Mouse (Mus musculus) bone marrow, adult 2 months (tissue): ENCODE data around the gene Ccdc105. TPM values are rescaled to one million over a fixed set of nuclear protein-coding genes. Genes with fewer than 3 reads are reported as not detected.

ENCODE experiments used
- H3K27ac ChIP-seq: fragments of 200-500 bp; 2 replicates; pipeline ENCODE4 v1.5.1; 2012; ENCODE audit warnings: low read depth, mild to moderate bottlenecking, control low read depth, inconsistent platforms, low read length; ENCODE audit not compliant: control insufficient read depth, poor library complexity, insufficient read depth
- H3K4me1 ChIP-seq: fragments of 200-500 bp; 2 replicates; pipeline ENCODE4 v1.6.1; 2011; ENCODE audit warnings: low read length; ENCODE audit not compliant: control insufficient read depth, insufficient read depth
- H3K4me3 ChIP-seq: fragments of 200-500 bp; replicated peaks from 2 replicates; pipeline ENCODE3; 2011; ENCODE audit warnings: mild to moderate bottlenecking, low read depth, low read length, control low read depth; ENCODE audit not compliant: control insufficient read depth
- CTCF ChIP-seq: fragments of 200-500 bp; IDR thresholded peaks from 2 replicates; pipeline ENCODE4 v1.5.1; 2011; ENCODE audit warnings: low read length, control low read depth; ENCODE audit not compliant: control insufficient read depth, insufficient read depth
- POLR2A ChIP-seq: fragments of 200-500 bp; IDR thresholded peaks from 2 replicates; pipeline ENCODE4 v1.6.1; 2011; ENCODE audit warnings: low read depth, mild to moderate bottlenecking, control low read depth, low read length, borderline replicate concordance; ENCODE audit not compliant: control insufficient read depth
- WGBS: fragments of 180-500 bp; shearing (Covaris S2); methylation state at CpG from one replicate; pipeline ENCODE4 v1.1.7; 2018; 5-methylcytosine and 5-hydroxymethylcytosine counted together
- polyA plus RNA-seq: library from polyadenylated mRNA; stranded (reverse); fragments of >200 nt; gene quantifications from 2 replicates; pipeline ENCODE4 v1.2.4, GENCODE M21; 2011; ENCODE audit warnings: low replicate concordance; ENCODE audit not compliant: missing spikeins, insufficient read depth, insufficient read length

The Ccdc105 gene
- polyA plus RNA-seq, 1 experiment, result not detected

GRCm38 (mm10) chr10:78756021-78756420 is 3.2 kb upstream of the Ccdc105 start:
- no peak overlapping the region for H3K4me3 ChIP-seq
- WGBS, result 40% methylated on average over 6 of the region's 6 CpGs
- no peaks in the 10 kb centered on the region; the same call in 1 of the 2 replicates for H3K4me1 ChIP-seq
- no peak overlapping the region for H3K27ac ChIP-seq
- TF ChIP-seq POLR2A (no peak), CTCF (peak; percentile 64)

GRCm38 (mm10) chr10:78748946-78749345 is 3.9 kb downstream of the Ccdc105 start:
- Histone ChIP-seq H3K4me3 (no peak overlapping the region), H3K4me1 (no peaks in the 10 kb centered on the region; the same call in 1 of the 2 replicates), H3K27ac (no peak overlapping the region)
- WGBS, result 78% methylated on average over 6 of the region's 6 CpGs
- no peak for TF ChIP-seq CTCF
- no peak for TF ChIP-seq POLR2A

DNA sequence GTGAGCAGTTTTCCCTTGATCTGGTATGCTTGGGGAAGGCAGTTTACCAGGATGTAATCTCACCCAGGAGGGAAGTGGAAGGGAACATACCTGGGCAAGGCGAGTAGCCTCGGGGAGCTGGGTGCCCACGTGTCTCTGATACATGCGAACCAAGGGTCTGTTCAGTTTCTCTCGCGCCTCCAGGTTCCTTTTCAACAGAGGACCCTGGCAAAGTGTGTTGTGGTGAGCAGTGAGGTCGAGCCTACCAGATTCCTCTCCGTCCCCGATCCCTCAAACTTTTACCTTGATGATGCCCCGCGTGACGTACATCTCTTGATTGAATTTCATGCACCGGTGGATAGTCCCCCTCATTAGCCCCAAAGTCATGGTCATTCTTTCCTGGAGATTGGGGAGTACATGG is 4.7 kb downstream of the Ccdc105 start:
- Histone ChIP-seq H3K4me1 (no peaks in the 10 kb centered on the region; the same call in 1 of the 2 replicates), H3K4me3 (no peak overlapping the region), H3K27ac (no peak overlapping the region)
- WGBS, result 67% methylated on average over 13 of the region's 13 CpGs
- TF ChIP-seq POLR2A (no peak), CTCF (no peak)

GRCm38 (mm10) chr10:78747035-78747721 is 5.7 kb downstream of the Ccdc105 start:
- Histone ChIP-seq H3K4me1 (no peaks in the 10 kb centered on the region; the same call in 1 of the 2 replicates), H3K27ac (no peak overlapping the region), H3K4me3 (no peak overlapping the region)
- 5% methylated on average over 27 of the region's 27 CpGs for WGBS
- TF ChIP-seq CTCF, result no peak
- TF ChIP-seq POLR2A, result no peak

GRCm38 (mm10) chr10:78745453-78746232 is 7.2 kb downstream of the Ccdc105 start:
- 47% methylated on average over 4 of the region's 4 CpGs for WGBS
- H3K4me1 ChIP-seq, result no peaks in the 10 kb centered on the region
- H3K27ac ChIP-seq, result no peak overlapping the region
- no peak for TF ChIP-seq CTCF
- no peak for TF ChIP-seq POLR2A
- H3K4me3 ChIP-seq, result no peak overlapping the region

DNA sequence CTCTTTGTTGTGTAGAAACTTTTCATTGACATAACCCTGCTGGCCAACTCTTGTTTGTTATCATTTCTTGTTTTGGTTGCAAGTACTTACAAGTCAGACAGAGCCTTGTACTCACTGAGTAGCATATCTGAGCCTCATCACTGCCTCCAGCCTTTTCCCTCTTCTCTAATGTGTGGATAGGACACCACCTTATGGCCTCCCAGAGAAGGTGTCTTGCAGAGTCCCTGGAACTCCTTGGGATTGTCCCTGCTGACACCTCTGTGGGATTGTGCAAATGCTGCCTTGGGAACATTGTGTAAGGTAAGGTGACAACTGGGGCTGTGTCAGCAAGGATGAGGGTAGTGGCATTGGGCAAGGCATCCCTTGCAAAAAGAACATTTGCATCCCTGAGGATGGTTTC is 9.1 kb downstream of the Ccdc105 start:
- no peak overlapping the region for H3K4me3 ChIP-seq
- no peaks in the 10 kb centered on the region for H3K4me1 ChIP-seq
- no peak overlapping the region for H3K27ac ChIP-seq
- TF ChIP-seq CTCF (no peak), POLR2A (no peak)

- 79% methylated on average over 4 of the region's 4 CpGs for WGBS
- Histone ChIP-seq H3K4me1 (no peaks in the 10 kb centered on the region), H3K4me3 (no peak overlapping the region), H3K27ac (no peak overlapping the region)
- TF ChIP-seq CTCF (no peak), POLR2A (no peak)
Measured at GRCm38 (mm10) chr10:78739821-78740220, 13.0 kb downstream of the Ccdc105 start.

DNA sequence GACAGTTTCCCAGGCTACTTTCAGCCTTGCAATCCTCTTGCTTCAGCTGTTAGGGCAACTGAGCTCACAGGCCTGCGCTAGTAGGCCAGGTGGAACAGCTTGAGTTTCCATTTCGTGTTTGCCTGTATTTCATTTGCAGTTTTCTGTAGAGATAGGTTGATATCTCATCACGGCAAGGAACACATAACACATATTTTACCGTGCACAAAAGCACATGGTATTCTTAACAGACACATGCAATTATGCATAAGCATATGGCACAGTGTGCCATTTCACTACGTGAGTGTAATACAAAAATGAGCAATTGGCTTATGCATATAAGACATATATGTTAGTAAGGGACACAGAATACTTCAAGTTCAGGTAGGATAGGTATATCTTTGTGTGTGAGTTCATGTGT is 25.0 kb downstream of the Ccdc105 start:
- Histone ChIP-seq H3K4me1 (no peaks in the 10 kb centered on the region), H3K4me3 (no peak overlapping the region), H3K27ac (no peak overlapping the region)
- TF ChIP-seq CTCF (no peak), POLR2A (no peak)
- WGBS, result 77% methylated on average over 5 of the region's 5 CpGs
